Mouse (Mus musculus) heart, postnatal 10 days (tissue): Measurements from ENCODE around the gene Ankk1. TPM values are rescaled to one million over a fixed set of nuclear protein-coding genes. Genes with fewer than 3 reads are reported as not detected.

Source experiments
- DNase-seq, 2 experiments: peaks; one replicate each; pipeline ENCODE4 v3.0.0; 2021
- intact Hi-C: fragments of 180-260 bp; cut with DNase I; formaldehyde crosslinking; loops from one replicate; pipeline ENCODE4 v1.15.1; 2025
- total RNA-seq, 2 experiments: library from RNA; stranded (reverse); gene quantifications; 2 replicates each; pipeline ENCODE4 v1.2.3; 2021

Ankk1 gene
- not detected for total RNA-seq

DNA sequence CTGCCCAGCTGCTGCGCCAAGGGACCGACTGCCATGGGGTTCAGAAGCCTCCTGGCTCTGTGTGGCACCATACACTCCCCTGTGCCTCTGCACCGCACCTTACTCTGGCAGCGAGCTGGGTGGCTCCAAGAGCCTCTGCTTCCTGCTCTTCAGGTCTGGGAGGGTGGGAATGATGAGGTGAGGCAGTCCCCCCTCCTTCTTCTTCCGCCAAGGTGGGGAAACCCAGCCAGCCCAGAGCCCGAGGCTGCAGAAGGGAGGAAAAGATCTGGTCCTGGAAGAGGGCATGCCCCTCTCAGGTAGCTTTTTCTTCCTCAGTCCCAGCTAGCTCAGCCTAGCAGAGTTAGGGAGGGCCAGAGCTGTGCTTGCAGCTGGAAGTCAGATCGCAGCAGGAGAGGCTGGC lies at the start of gene Ankk1:
Gene Ankk1, minus strand, starts transcription at position 101 of the 400 bp plus-strand sequence.
- DNase-seq: no peak
- intact Hi-C loops: no loop called here

GRCm38 (mm10) chr9:49472126-49472525 lies 45.3 kb upstream of the Ankk1 start:
- intact Hi-C loops: no loop called here
- no peak for DNase-seq

DNA sequence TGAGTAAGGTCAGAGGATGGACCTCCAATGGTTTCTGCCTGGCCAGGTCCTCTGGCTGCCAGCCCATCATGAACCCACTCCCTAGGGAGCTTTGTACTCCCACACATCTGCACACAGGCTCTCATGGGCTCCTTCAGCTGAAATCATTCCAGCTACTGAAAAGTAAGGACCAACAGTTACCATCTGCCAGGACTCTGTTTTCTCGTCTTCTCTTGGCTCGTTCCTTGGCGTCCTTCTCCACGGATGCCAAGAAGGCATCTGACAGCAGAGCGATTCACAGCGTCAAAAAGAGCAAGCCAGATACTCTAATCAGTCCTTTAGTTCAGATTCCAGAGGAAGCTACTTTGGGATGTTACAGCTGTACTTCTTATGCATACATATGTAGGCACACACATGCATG lies 44.1 kb upstream of the Ankk1 start:
- intact Hi-C loops: no loop called here
- no peak for DNase-seq

- no peak for DNase-seq
- intact Hi-C loops: no loop called here
Observed at GRCm38 (mm10) chr9:49470006-49470405, 43.2 kb upstream of the Ankk1 start.

GRCm38 (mm10) chr9:49456136-49456535 lies 29.3 kb upstream of the Ankk1 start:
- intact Hi-C loops: no loop called here
- DNase-seq: no peak

GRCm38 (mm10) chr9:49452396-49452795 lies 25.6 kb upstream of the Ankk1 start:
- intact Hi-C loops: no loop called here
- no peak for DNase-seq

DNA sequence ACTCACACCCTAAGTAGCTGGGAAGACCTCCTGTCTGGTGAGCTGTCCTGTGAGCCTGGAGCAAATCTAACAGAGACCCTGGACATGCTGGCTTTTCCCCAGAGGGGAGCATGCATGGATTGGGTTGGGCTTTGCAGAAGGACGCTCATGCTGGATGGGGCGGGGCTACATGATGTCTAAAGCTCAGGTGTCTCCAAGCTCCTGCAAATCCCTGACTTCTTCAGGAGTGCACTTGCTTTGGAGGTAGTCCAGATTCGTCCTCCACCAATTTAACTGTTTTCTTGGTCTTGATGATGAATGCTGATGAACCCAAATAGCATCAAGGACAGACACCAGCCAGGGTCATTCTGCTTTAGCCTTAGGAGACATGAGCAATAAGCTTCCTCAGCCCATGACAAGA lies 23.7 kb upstream of the Ankk1 start:
- intact Hi-C loops: no loop called here

DNA sequence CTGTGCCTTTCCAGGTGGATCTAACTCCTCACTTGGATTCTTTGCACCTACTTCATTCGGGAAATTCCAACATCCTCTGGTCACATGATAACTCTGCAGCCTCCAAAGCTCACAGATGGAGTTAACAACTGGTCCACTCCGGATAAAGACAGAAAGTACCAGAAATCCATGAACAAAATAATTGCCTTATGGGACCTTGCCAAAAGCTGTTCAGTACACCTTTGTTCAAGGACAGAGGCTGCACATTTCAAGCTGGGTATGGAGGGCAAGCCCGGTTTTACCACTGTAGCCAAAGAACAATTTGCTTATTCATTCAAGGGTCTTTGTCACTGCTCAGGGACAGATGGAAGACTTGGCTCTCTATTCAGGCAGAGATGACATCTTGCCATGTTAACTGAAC lies 15.8 kb upstream of the Ankk1 start:
- DNase-seq: no peak
- intact Hi-C loops: no loop called here

More for the DNA sequence above, 23.7 kb upstream of the Ankk1 start:
- no peak for DNase-seq

GRCm38 (mm10) chr9:49427478-49427877 lies 657 bp upstream of the Ankk1 start:
- no peak for DNase-seq
- intact Hi-C loops: no loop called here

DNA sequence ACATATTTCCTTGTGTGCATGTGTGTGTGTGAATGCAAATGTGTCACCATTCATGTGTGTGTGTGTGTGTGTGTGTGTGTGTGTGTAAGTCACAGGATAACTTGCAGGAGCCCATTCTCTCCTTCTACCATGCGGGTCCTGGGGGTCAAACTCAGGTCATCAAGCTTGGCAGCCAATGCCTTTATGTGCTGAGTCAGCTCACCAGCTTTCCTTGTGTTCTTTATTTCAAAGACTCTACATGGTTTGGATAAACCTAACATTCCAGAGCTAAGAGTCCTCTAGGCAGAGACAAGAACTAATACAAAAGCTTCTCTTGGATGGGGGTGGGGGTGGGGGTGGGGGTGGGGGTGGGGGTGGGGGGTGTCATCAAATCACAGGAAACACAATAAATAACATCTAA lies 1.2 kb downstream of the Ankk1 start:
- intact Hi-C loops: no loop called here
- no peak for DNase-seq

- DNase-seq: no peak
- intact Hi-C loops: no loop called here
Observed at GRCm38 (mm10) chr9:49423866-49424265, 3.0 kb downstream of the Ankk1 start.

DNA sequence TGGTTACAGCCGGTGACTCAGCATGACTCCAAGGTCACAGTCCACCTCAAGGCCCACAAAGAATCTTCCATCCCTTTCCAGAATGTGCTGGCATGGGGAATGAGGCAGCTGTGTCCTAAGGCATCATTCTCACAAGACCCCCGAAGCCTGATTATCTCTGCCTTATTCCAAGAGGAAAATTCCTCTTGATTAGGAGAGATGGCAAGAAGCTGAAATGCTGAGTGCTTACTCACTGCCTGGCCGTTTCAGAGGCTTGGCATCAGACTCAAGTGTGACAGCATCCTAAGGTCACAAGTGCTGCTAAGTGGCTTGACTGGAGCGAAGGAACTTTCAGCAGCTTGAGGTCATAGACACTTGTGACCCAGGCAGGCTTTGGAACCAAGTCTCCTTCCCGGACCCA lies 16.2 kb downstream of the Ankk1 start:
- DNase-seq: no peak
- intact Hi-C loops: no loop called here

- DNase-seq: no peak
- intact Hi-C loops: no loop called here
Observed at GRCm38 (mm10) chr9:49407028-49407427, 19.8 kb downstream of the Ankk1 start.

GRCm38 (mm10) chr9:49403711-49404110 lies 23.1 kb downstream of the Ankk1 start:
- intact Hi-C loops: no loop called here
- DNase-seq: no peak

DNA sequence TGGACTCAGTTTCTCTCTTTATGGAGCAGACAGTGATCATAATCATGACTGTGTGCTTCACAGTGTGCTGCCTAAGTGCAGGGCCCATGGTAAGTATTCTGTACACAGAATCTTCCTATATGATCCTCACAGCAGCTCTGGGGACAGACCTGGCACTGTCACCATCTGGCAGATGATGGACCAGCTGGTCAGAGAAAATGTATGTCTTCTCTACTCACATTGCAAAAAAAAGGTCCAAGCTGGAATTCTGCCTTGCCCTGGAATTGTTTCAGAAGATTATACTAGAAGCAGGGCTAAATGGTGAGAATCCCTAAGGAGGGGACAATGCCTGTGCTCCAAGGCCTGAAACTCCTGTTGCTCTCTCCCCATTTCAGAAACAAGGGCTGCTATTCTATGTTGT lies 30.8 kb downstream of the Ankk1 start:
- no peak for DNase-seq
- intact Hi-C loops: no loop called here

- intact Hi-C loops: no loop called here
Observed at GRCm38 (mm10) chr9:49392242-49392641, 34.6 kb downstream of the Ankk1 start.

DNA sequence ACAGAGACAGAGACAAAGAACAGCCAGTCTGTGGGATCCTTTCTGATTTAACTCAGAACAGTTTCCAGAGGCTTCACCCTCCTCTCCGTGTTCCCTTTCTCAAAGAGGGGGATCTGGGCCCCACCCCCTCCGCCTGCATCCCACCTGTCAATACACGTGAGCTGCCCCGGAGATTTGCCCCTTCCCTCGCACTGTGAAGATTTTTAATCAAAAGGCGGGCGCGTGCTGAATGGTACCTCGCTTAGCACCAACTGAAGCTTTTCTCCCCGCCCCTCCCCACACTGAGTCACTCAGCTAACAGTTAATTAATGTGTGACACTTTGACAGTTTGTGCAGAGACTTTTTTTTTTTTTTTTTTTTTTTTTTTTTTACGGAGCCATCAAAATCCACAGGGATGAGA lies 40.7 kb downstream of the Ankk1 start:
- intact Hi-C loops: loop anchor here (5.0 kb wide), 1 partner anchor 101 kb away; the partner anchor contains the start of gene Ttc12
- peak; percentile 16 to 20 for DNase-seq

More at GRCm38 (mm10) chr9:49392242-49392641, 34.6 kb downstream of the Ankk1 start:
- no peak for DNase-seq

DNA sequence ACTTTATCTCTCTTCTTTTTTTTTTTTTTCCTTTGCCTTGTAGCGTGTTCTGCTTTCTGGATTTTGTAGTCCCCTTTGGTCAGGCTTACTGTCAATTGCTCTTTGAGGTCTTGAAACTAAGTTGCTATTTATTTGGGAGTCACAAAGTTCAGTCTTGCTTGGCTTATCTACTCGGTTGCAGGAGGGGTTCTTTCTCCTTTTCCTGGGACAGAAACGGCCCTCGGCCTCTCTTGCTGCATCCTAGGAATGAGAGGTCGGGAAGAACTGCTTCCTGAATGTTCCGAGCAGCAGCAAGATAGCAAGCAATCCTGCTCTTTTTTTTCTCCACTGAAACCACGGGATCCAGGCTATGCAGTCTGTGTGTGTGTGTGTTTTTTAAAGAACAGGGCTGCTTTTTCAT lies 41.5 kb downstream of the Ankk1 start:
- intact Hi-C loops: loop anchor here (5.0 kb wide), 1 partner anchor 102 kb away; the partner anchor contains the start of gene Ttc12
- DNase-seq: peak; percentile 58 to 60

DNA sequence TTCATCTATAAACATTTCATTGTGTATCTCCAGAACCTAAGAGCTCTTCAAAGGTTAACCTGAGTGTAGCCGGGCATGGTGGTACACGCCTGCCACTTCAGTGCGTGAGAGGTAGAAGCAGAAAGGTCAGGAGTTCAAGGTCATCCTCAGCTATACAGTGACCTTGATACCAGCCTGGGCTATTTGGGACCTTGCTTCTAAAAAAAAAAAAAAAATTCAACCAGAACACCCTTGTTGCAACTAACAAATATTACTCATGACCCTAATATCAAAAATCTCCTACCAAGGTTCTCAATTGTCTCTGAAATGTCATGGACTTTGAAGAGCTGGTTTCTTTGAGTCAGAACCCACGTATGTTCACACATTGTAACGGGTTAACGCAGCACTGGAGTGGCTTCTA lies 42.0 kb downstream of the Ankk1 start:
- intact Hi-C loops: loop anchor here (5.0 kb wide), 1 partner anchor 102 kb away; the partner anchor contains the start of gene Ttc12
- DNase-seq: peak in 1 of 2 experiments; percentile 11

DNA sequence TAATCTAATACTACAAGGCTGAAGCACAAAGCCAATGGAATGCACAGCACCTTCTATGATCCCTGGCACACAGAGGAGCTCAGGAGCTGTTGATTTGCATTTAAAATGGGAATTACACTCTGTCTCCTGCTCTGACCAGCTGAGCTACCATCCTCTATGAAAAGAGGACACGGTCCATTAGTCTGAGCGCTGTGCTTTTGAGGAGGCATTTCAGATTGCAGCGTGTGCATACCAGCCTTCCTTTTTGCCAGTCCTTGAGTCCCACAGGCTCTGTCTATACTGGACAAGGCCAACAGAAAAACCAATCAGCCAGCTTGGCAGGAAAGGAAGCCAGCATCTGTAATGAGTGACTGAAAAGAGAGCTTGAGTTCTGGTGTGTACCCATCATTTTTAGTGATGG lies 42.8 kb downstream of the Ankk1 start:
- intact Hi-C loops: no loop called here
- DNase-seq: no peak

GRCm38 (mm10) chr9:49379962-49380361 lies 46.9 kb downstream of the Ankk1 start:
- peak; percentile 38 to 54 for DNase-seq
- intact Hi-C loops: no loop called here

- no peak for DNase-seq
- intact Hi-C loops: no loop called here
Observed at GRCm38 (mm10) chr9:49373946-49374345, 52.9 kb downstream of the Ankk1 start.

GRCm38 (mm10) chr9:49365763-49366162 lies 61.1 kb downstream of the Ankk1 start:
- no peak for DNase-seq
- intact Hi-C loops: no loop called here
